Mouse (Mus musculus): ENCODE data around the gene Cars. TPM values are rescaled to one million over a fixed set of nuclear protein-coding genes. Genes with fewer than 3 reads are reported as not detected.
"Not testable (repeated sequence)": the region's sequence is repeated elsewhere in the genome, so short reads cannot be mapped to it uniquely, and the experiment has no call there.

Cars gene
- total RNA-seq (2018; cell fraction: chromatin; rRNA removed): 100 to 1,000 TPM in 21 of 26 experiments, 10 to 100 TPM in 5; 67.4 to 340 (median 171) TPM
- total RNA-seq (2018; cell fraction: cytosol; rRNA removed): 10 to 100 TPM; 21.0 to 92.9 (median 46.4) TPM
- total RNA-seq (2018; cell fraction: nucleus; rRNA removed): 100 to 1,000 TPM in 14 of 26 experiments, 10 to 100 TPM in 12; 39.8 to 217 (median 109) TPM
- polyA plus RNA-seq (2018): 22.1 to 22.6 TPM (median 22.5 TPM) in 3 replicates

GRCm38 (mm10) chr7:143599428-143600230 is at the start of gene Cars:
Cars (minus strand) TSS chr7:143600090.
- WGBS (ENCODE audit: missing documents): 4% methylated on average over 26 of the region's 35 CpGs
- H3K79me2 ChIP-seq (ENCODE audit: inconsistent target): peaks cover 52% of the 10 kb centered on the region
- H3K4me3 ChIP-seq (ENCODE audit: inconsistent target): peak within 1 kb of the TSS; percentile 94
- H3K27ac ChIP-seq: peak within 1 kb of the TSS; percentile 78
- H3K36me3 ChIP-seq (ENCODE audit: inconsistent target): no peaks in the 10 kb centered on the region

DNA sequence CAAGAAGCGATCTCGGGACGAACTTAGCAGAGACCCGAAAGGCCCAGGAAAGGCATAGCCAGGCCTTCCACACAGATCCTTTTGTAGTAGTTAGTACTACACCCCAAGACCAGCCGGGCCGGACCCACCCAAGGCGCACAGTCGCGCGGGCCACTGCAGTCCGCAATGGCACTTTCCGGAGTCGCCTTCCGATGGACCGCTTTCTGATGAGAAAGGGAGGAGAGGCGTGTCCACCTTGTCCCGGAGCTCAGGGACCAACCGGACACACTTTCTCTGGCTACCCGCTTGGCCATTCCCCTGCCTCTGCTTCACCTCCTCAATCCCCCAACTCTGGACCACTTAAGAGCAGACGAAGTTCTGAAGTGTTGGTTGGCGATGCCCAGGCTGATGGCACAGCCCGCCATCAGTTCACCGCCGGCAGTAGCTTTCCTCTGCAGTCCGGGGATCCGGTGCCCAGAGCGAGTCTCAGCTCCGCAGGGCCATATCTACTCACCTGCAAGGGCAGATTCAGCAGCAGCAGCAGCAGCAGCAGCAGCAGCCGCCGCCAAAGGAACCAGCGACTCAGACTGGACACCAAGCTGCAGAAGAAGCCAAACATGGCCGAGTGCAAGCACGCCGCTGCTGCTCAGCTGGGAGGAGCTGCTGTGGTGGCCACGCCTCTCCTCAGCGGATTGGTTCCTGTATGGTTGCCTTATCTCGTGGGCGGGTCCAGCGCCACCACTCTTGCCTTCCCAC is 49.3 kb upstream of the Cars start, which contains the start of gene Tnfrsf22:
Tnfrsf22 (minus strand) TSS at position 628 of the 735 bp plus-strand sequence.
- Histone ChIP-seq H3K79me2 (ENCODE audit: inconsistent target) (no peaks in the 10 kb centered on the region), H3K36me3 (ENCODE audit: inconsistent target) (no peaks in the 10 kb centered on the region), H3K4me3 (ENCODE audit: inconsistent target) (peak within 1 kb of the TSS; percentile 65), H3K27ac (no peak within 1 kb of the TSS)
- 6% methylated on average over 39 of the region's 39 CpGs for WGBS (ENCODE audit: missing documents)

- WGBS (ENCODE audit: missing documents): 100% methylated on average over 1 of the region's 2 CpGs
- not testable (repeated sequence) for H3K36me3 ChIP-seq (ENCODE audit: inconsistent target); H3K4me3 ChIP-seq (ENCODE audit: inconsistent target); H3K27ac ChIP-seq; H3K79me2 ChIP-seq (ENCODE audit: inconsistent target)
Observed at GRCm38 (mm10) chr7:143643949-143644348, 44.1 kb upstream of the Cars start.

DNA sequence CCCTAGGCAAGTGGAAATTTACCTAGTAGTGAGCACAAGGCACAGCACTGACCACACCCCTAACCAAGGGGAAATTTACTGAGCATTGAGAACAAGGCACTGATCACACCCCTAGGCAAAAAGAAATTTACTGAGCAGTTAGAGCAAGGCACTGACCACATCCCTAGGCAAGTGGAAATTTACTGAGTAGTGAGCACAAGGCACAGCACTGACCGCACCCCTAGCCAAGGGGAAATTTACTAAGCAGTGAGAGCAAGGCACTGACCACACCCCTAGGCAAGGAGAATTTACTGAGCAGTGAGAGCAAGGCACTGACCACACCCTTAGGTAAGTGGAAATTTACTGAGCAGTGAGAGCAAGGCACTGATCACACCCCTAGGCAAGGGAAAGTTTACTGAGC is 36.8 kb upstream of the Cars start:
- Histone ChIP-seq H3K36me3 (ENCODE audit: inconsistent target) (no peaks in the 10 kb centered on the region), H3K27ac (no peak overlapping the region), H3K4me3 (ENCODE audit: inconsistent target) (no peak overlapping the region), H3K79me2 (ENCODE audit: inconsistent target) (no peaks in the 10 kb centered on the region)
- 92% methylated on average over 1 of the region's 1 CpGs for WGBS (ENCODE audit: missing documents)

- WGBS (ENCODE audit: missing documents): 86% methylated on average over 2 of the region's 2 CpGs
- H3K79me2 ChIP-seq (ENCODE audit: inconsistent target): peaks cover 18% of the 10 kb centered on the region
- no peak overlapping the region for H3K4me3 ChIP-seq (ENCODE audit: inconsistent target)
- H3K27ac ChIP-seq: no peak overlapping the region
- no peaks in the 10 kb centered on the region for H3K36me3 ChIP-seq (ENCODE audit: inconsistent target)
Observed at GRCm38 (mm10) chr7:143631503-143631902, 31.6 kb upstream of the Cars start.

- WGBS (ENCODE audit: missing documents): 18% methylated on average over 1 of the region's 1 CpGs
- Histone ChIP-seq H3K27ac (peak overlapping the region; percentile 91), H3K79me2 (ENCODE audit: inconsistent target) (peaks cover 31% of the 10 kb centered on the region), H3K36me3 (ENCODE audit: inconsistent target) (no peaks in the 10 kb centered on the region), H3K4me3 (ENCODE audit: inconsistent target) (no peak overlapping the region)
Observed at GRCm38 (mm10) chr7:143629501-143629900, 29.6 kb upstream of the Cars start.

DNA sequence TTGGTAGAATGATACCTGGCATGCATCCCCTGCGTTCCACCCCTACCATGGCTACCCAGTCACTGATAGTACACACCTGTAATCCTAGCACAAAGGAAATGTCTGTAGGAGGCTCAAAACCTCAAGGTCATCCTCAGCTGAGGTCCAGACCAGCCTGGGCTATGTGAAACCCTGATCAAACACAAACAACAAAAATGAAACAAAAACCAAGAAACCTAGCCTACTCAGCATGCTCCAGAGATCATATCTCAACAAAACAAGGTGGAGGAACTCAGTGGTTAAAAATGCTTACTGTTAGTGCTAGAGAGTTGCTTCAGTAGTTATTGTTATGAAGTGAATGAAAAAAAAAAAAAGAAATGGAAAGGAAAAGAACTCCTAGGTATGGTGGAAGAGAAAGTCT is 28.6 kb upstream of the Cars start, which contains the start of gene Tnfrsf26:
Tnfrsf26 (minus strand) TSS at position 183 of the 400 bp plus-strand sequence.
- H3K27ac ChIP-seq: peak within 1 kb of the TSS; percentile 91

GRCm38 (mm10) chr7:143627555-143628286 is 27.8 kb upstream of the Cars start:
- Histone ChIP-seq H3K79me2 (ENCODE audit: inconsistent target) (peaks cover 39% of the 10 kb centered on the region), H3K27ac (peak overlapping the region; percentile 91), H3K4me3 (ENCODE audit: inconsistent target) (peak overlapping the region; percentile 40), H3K36me3 (ENCODE audit: inconsistent target) (no peaks in the 10 kb centered on the region)
- 11% methylated on average over 8 of the region's 10 CpGs for WGBS (ENCODE audit: missing documents)

More for the DNA sequence above, 28.6 kb upstream of the Cars start, which contains the start of gene Tnfrsf26:
- Histone ChIP-seq H3K4me3 (ENCODE audit: inconsistent target) (peak within 1 kb of the TSS; percentile 40), H3K79me2 (ENCODE audit: inconsistent target) (peaks cover 31% of the 10 kb centered on the region), H3K36me3 (ENCODE audit: inconsistent target) (no peaks in the 10 kb centered on the region)
- WGBS (ENCODE audit: missing documents): 57% methylated on average over 1 of the region's 1 CpGs

GRCm38 (mm10) chr7:143626178-143626577 is 26.3 kb upstream of the Cars start:
- peaks cover 44% of the 10 kb centered on the region for H3K79me2 ChIP-seq (ENCODE audit: inconsistent target)
- peak overlapping the region; percentile 33 for H3K27ac ChIP-seq
- H3K36me3 ChIP-seq (ENCODE audit: inconsistent target): no peaks in the 10 kb centered on the region
- WGBS (ENCODE audit: missing documents): 45% methylated on average over 2 of the region's 2 CpGs
- peak overlapping the region; percentile 3; the same call in 1 of the 2 replicates for H3K4me3 ChIP-seq (ENCODE audit: inconsistent target)

GRCm38 (mm10) chr7:143625151-143625550 is 25.3 kb upstream of the Cars start:
- Histone ChIP-seq H3K4me3 (ENCODE audit: inconsistent target) (no peak overlapping the region), H3K79me2 (ENCODE audit: inconsistent target) (peaks cover 36% of the 10 kb centered on the region), H3K27ac (peak overlapping the region; percentile 47), H3K36me3 (ENCODE audit: inconsistent target) (no peaks in the 10 kb centered on the region)
- 40% methylated on average over 5 of the region's 5 CpGs for WGBS (ENCODE audit: missing documents)

GRCm38 (mm10) chr7:143624561-143624960 is 24.7 kb upstream of the Cars start:
- WGBS (ENCODE audit: missing documents): 34% methylated on average over 3 of the region's 3 CpGs
- Histone ChIP-seq H3K27ac (peak overlapping the region; percentile 47), H3K4me3 (ENCODE audit: inconsistent target) (no peak overlapping the region), H3K36me3 (ENCODE audit: inconsistent target) (no peaks in the 10 kb centered on the region), H3K79me2 (ENCODE audit: inconsistent target) (peaks cover 33% of the 10 kb centered on the region)

DNA sequence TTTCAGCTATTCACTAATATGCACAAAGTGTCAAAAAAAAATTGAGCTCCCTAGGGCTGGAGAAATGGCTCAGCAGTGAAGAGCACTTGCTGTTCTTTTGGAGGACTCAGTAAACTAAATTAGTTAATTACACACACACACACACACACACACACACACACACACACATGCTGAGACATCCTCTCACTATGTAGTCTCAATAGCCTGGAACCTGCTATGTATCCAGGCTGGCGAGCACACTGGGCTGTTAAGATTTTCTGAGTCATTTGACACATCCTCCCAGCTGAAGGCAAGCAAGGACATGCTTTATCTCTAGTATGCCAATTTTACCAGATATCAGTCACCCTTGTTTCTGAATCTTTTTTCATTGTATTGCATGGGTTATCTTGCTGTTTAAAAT is 21.1 kb upstream of the Cars start:
- WGBS (ENCODE audit: missing documents): 100% methylated on average over 1 of the region's 1 CpGs
- H3K4me3 ChIP-seq (ENCODE audit: inconsistent target): no peak overlapping the region
- peaks cover 20% of the 10 kb centered on the region for H3K79me2 ChIP-seq (ENCODE audit: inconsistent target)

DNA sequence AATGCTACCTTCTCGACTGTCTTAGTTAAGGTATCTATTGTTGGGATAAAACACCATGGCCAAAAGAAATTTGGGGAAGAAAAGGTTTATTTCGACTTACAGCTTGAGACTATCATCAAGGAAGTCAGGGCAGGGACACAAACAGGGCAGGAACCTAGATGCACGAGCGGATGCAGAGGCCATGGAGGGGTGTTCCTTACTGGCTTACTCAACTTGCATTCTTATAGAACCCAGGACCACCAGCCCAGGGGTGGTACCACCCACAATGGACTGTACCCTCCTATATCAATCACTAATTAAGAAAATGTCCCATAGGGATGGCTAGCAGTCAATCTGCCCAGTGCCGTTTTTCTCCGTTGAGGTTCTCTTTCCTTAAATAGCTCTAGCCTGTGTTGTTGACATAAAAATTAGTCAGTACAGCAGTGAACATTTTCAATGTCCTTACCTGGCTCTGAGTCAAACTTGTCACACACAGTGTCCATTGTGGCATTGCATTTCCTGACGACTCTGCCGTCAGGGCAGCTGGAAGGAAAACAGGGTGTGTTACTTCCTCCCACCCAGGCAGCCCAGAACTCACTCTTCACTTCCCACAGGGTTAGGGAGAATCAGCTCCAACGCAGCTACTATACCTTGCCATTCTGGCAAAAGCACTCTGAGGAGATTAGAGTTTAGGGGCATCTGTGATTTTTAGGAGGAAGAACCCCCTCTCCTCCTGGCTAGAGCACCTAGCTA is 14.7 kb upstream of the Cars start:
- H3K27ac ChIP-seq: no peak overlapping the region
- H3K4me3 ChIP-seq (ENCODE audit: inconsistent target): no peak overlapping the region
- no peaks in the 10 kb centered on the region for H3K79me2 ChIP-seq (ENCODE audit: inconsistent target)
- 34% methylated on average over 9 of the region's 9 CpGs for WGBS (ENCODE audit: missing documents)
- H3K36me3 ChIP-seq (ENCODE audit: inconsistent target): peaks cover 19% of the 10 kb centered on the region

More for the DNA sequence above, 21.1 kb upstream of the Cars start:
- Histone ChIP-seq H3K36me3 (ENCODE audit: inconsistent target) (peaks cover 16% of the 10 kb centered on the region; the same call in 1 of the 2 replicates), H3K27ac (no peak overlapping the region)
